Mouse (Mus musculus) adrenal gland, postnatal 4 days (tissue): Measurements from ENCODE around the gene Ankzf1. TPM values are rescaled to one million over a fixed set of nuclear protein-coding genes. Genes with fewer than 3 reads are reported as not detected.
"Not testable (repeated sequence)": the region's sequence is repeated elsewhere in the genome, so short reads cannot be mapped to it uniquely, and the experiment has no call there.

Experiments used
- DNase-seq, 2 experiments: peaks; one replicate each; pipeline ENCODE4 v3.0.0; 2021 to 2022; ENCODE audit warnings: low spot score in 2 of 2, mixed read lengths in 2 of 2
- total RNA-seq, 2 experiments: library from RNA; stranded (reverse); gene quantifications; 2 replicates each; pipeline ENCODE4 v1.2.3; 2021

The Ankzf1 gene
- total RNA-seq, 2 experiments from 2014 or later = 23.0 to 27.3 TPM

- DNase-seq = no peak
Observed at GRCm38 (mm10) chr1:75222926-75223325, 31.0 kb downstream of the Ankzf1 start.

- DNase-seq = no peak
Observed at GRCm38 (mm10) chr1:75223532-75223931, 31.6 kb downstream of the Ankzf1 start.

DNA sequence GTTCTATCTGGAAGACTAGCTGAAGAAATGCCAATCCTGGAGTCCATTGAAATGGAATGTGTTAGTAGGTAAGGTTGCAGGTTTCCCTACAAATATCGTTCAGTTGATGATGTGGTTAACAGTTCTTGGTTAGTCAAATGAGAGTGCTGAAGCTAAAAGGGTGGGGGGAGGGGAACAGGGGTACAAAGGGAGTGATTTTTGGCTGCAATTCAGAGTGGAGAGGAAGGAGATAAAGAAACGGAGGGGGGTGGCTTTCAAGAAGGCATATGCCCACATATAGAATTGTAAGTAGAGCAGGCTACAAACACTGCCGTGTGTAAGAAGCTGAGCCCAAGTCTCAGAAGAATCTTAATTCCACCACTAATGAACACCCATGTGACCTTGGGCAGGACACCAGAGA lies 33.5 kb downstream of the Ankzf1 start:
- DNase-seq = no peak

DNA sequence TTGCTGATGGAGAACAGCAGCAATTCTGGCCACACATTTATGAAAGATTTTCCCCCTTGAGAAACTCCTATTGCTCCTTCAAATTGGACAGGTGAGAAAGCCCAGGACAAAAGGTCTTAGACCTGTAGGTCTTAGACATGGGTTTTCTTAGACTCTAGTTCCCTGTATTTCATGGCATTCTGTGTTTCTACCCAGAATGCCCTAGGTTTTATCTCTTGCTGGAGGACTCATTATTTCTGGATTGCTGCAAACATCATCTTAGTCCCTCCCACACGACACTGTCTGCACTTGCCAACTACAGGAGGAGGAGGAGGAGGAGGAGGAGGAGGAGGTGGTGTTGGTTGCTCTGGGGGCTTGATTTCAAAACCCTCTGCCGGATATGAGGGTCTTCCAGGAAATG lies 34.2 kb downstream of the Ankzf1 start:
- no peak for DNase-seq

- DNase-seq = no peak
Observed at GRCm38 (mm10) chr1:75227653-75228052, 35.7 kb downstream of the Ankzf1 start.

DNA sequence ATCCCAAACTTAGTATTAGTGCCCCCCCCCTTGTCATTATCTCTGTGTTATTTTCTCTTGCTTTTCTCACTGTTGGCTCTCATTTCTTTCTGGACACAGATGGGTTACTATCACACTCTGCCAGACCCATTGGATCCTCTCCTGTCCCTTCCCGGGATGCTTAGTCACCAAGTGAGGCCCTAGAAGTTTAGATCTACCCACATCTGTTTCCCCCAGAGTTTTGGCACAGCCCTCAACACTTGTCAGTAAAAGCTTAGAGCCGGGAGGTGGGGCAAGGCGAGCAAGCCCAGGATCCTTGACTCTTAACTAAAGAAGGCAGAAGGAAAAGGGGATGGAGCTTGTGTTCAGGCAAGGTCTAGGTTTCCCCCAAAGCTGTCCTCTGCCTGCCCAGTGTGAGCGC lies 37.2 kb downstream of the Ankzf1 start:
- no peak for DNase-seq

DNA sequence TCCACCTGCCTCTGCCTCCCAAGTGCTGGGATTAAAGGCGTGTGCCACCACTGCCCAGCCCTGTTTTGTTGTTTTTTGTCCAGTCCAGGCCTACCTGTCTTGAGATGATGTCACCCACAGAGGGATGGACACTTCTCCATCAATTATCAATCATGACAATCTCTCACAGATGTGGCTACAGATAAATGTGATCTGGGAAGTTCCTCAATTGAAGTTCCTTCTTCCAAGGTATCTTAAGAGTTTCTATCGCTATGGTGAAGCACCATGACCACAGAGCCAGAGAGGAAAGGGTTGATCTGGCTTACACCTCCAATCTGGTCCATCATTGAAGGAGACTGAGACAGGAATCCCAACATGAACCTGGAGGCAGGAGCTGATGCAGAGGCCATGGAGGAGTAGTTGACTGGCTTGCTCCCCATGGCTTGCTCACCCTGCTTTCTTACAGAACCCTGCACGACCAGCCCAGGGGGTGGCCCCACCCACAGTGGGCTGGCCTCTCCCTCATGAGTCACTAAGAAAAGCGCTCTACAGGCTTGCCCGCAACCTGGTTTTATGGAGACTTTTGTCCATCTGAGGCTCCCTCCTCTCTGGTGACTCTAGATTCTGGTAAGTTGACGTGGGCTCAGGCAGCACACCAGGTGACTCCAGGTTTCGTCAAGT lies 38.5 kb downstream of the Ankzf1 start:
- DNase-seq = no peak

DNA sequence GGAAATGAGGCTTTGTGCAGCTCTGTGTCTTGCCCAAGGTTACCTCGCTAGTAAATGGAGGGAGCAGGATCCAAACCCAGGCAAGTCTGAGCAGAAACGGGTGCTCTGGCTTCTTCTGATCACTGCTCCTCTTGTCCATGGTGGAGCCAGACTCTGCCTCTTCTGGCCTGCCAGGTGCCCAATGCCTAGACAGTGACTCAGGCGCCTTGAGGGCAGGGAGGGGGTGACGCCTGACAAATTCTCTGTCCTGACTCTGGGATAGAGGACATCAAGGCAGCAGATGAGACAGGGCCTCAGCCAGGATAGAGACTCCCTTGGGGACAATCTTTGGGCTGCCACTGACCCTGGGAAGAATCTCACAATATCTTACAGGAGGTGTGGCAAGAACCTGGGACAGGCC lies 39.3 kb downstream of the Ankzf1 start:
- DNase-seq = no peak

- no peak for DNase-seq
Observed at GRCm38 (mm10) chr1:75231664-75232152, 39.8 kb downstream of the Ankzf1 start, which contains the start of gene A630095N17Rik. Gene A630095N17Rik (minus strand): TSS chr1:75232102.

- DNase-seq = not testable (repeated sequence)
Observed at GRCm38 (mm10) chr1:75232489-75232888, 40.5 kb downstream of the Ankzf1 start.

GRCm38 (mm10) chr1:75234606-75235005 lies 42.7 kb downstream of the Ankzf1 start:
- DNase-seq = no peak

GRCm38 (mm10) chr1:75236117-75237050 lies 44.4 kb downstream of the Ankzf1 start, which contains the start of gene Dnajb2:
Gene Dnajb2 (plus strand): TSS chr1:75236406.
- peak; percentile 61 to 77 for DNase-seq

DNA sequence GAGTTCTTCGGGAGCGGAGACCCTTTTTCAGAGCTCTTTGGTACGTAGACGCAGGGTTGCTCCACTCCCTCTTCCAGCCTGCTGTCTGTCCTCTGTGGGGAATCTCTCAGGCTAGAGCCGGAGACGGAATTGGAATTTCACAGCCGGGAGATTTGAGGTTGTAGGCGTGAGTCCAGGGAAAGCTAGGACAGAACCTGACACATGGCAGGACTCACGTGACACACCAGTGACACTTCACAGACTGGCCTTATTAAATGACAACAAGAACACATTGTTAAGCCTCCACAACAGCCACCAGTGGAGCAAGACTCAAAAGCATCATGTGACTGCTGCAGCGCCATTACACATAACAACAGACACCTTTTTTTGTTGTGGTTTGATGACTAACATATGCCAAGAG lies 47.6 kb downstream of the Ankzf1 start:
- DNase-seq = no peak

- DNase-seq = no peak
Observed at GRCm38 (mm10) chr1:75243411-75243810, 51.5 kb downstream of the Ankzf1 start.

- DNase-seq = no peak
Observed at GRCm38 (mm10) chr1:75244175-75244826, 52.4 kb downstream of the Ankzf1 start.

- DNase-seq = no peak
Observed at GRCm38 (mm10) chr1:75244836-75245235, 52.9 kb downstream of the Ankzf1 start.

GRCm38 (mm10) chr1:75247071-75247930 lies 55.4 kb downstream of the Ankzf1 start:
- no peak for DNase-seq

- no peak for DNase-seq
Observed at GRCm38 (mm10) chr1:75248041-75248772, 56.3 kb downstream of the Ankzf1 start.
